Mouse (Mus musculus) frontal cortex, postnatal 14 days (tissue): ENCODE measurements at regions not wholly inside any gene's neighbourhood (a gene's known extent, or its start where the extent isn't known, plus 50 kb on each side); places are given as distances from the start of the nearest gene placed in this dataset.

Experiments
- DNase-seq, 2 experiments: peaks; one replicate each; pipeline ENCODE4 v3.0.0; 2022; ENCODE audit warnings: low spot score in 2 of 2

- DNase-seq: no peak
Observed at GRCm38 (mm10) chr4:105969628-105970027, 180.0 kb downstream of the Gm12728 start.

DNA sequence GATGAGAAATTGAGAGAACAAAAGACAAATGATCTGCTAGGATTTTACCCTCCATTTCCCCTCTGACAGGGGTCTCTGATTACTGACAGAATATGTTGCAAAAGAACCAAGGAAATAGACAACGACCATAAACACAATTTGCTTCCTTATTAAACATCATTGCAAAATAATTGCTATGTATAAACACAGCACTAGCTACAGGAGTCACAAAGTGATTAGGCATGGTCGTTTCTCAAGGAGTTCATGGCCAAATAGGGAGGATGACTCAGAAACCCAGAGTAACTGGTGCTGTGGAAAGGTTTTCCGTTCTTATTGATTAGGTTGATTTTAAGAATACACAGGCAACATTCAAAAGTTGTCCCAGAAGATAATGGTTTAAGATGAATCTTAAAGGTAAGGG, 180.4 kb downstream of the Gm12728 start:
- DNase-seq: no peak

GRCm38 (mm10) chr4:105972736-105973135, 183.1 kb downstream of the Gm12728 start:
- no peak for DNase-seq

- DNase-seq: no peak
Observed at GRCm38 (mm10) chr4:105973769-105974397, 184.2 kb downstream of the Gm12728 start.

- DNase-seq: no peak
Observed at GRCm38 (mm10) chr4:105974948-105975347, 185.3 kb downstream of the Gm12728 start.

DNA sequence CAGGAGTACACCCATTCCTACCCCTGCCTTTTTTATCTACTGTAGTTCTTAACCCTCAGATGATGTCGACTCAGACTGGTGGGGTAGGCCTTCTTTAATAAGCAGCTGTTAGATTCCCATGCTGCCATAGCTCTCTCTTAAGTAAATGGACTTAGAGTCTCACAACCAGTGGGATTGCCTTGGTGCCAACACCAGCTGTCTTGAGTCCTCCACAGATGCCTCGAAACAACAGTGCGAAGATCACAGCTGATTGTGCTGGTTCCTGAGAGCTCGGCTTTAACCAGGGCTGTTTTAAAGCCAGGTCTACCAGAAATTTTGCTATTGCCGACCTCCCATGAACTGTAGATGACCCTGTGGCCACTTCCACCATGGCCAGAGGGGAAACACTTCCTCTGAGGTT, 189.4 kb downstream of the Gm12728 start:
- DNase-seq: no peak

DNA sequence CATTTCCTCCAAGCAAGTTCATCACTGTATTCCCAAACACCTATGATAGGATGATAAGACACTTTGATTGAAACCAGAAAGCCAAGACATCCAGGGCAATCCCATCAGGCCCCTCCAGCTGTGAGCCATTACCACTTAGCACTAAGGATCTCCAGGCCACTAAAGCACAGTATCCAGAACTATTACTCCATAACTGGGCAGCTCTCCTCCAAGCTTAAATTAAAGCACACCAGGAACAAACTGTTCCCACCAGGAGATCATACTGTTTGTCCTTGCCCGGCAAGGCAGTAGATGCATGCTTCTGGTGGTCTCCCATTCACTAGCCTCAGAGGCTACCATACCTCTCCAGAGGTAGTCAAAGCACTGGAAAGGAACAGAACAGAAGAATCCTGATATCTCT, 193.3 kb downstream of the Gm12728 start:
- no peak for DNase-seq

GRCm38 (mm10) chr4:105987963-105988602, 198.4 kb downstream of the Gm12728 start:
- DNase-seq: no peak

GRCm38 (mm10) chr4:105992581-105993127, 203.0 kb downstream of the Gm12728 start:
- DNase-seq: no peak

GRCm38 (mm10) chr4:105994390-105994798, 204.7 kb downstream of the Gm12728 start:
- no peak for DNase-seq

GRCm38 (mm10) chr4:105996060-105996459, 206.4 kb downstream of the Gm12728 start:
- DNase-seq: no peak

DNA sequence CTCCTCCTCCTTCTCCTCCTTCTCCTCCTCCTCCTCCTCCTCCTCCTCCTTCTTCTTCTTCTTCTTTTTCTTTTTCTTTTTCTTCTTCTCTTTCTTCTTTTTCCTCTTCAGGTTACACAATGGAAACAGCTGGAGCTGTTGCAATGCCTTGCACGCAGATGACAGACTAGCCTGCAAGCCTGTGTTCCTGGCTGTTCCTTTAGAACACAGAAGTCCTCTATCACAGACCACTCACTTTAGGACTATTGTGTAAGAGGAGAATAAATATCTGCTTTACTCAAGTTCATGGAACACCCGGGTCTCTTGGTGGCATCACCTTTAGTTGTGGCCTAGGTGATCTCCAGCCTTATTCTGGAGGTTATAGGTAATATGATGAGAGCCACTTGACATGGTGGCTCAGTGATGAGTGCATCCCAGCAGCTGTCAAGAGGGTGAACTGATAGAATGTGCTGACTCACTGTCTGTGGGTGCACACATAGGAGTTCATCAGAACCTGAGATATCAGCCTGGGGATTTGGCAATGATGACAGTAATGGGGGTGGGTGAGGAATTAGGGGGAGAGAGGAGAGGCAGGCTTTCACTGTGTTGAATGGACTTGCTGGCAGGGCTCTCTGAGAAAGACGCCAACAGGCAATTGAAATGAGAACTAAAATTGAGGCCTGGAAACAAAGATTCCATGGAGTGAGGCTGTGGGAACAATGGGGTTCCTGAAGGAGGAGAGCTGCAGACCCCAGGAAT, 207.4 kb downstream of the Gm12728 start:
- no peak for DNase-seq

- DNase-seq: no peak
Observed at GRCm38 (mm10) chr4:106002516-106002915, 212.8 kb downstream of the Gm12728 start.

DNA sequence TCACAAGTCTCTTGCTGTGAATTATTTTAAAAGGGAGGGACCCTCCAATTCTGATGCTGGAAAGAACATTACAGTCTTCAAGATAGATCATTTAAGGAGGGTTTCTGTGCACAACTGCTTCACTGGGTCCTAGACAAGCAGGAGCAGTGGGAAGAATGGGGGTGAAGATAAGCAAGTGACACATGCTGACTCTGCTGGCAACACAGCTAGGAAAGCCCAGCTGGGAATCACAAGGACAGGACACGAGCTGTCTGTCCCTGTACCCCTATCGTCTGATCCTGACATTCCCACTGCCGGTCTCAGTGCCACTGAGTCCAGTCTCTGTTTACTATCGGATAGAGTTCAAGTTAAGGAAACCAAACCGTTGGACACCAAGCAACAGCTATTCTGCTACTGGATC, 216.3 kb downstream of the Gm12728 start:
- DNase-seq: no peak

- DNase-seq: no peak
Observed at GRCm38 (mm10) chr4:106007334-106008190, 217.9 kb downstream of the Gm12728 start.

GRCm38 (mm10) chr4:106017065-106017646, 227.5 kb downstream of the Gm12728 start:
- DNase-seq: no peak

- DNase-seq: no peak
Observed at GRCm38 (mm10) chr4:106018936-106019335, 229.3 kb downstream of the Gm12728 start.

GRCm38 (mm10) chr4:106020338-106020737, 230.7 kb downstream of the Gm12728 start:
- DNase-seq: no peak

GRCm38 (mm10) chr4:106024591-106024990, 234.9 kb downstream of the Gm12728 start:
- no peak for DNase-seq

DNA sequence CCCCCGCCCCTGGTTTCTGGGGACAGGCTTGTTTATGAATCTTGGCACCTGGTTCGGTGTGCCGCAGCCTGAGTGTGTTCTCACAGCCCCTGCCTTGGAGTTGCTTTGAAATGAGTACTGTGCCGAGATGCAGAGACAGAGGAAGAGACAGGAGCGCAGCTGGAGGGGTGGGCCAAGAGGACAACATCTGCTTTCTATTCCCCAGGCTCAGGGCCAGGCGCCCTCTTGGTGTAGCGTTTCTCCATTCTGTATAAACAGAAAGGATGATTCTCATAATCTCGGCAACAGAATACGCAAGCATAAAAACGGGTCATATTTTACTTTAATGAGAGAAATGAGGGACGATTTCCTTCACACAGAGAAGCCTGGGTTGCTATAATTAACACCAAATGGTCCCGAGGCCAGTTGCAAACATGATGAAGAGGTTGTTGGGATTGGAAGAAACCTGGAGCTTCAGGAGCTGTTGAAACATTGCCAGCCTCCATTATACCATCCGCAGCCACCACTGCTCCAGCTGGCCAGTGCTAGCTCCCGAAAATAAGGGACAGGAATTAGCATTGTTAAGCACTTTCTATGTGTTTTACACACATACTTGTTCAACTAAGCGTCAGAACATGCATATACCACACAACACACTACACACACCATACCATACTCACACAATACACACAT, 236.4 kb downstream of the Gm12728 start:
- DNase-seq: peak in 1 of 2 experiments; percentile 7

- no peak for DNase-seq
Observed at GRCm38 (mm10) chr4:106040376-106040775, 250.7 kb downstream of the Gm12728 start.
